Mouse (Mus musculus) bone marrow macrophage, adult 2 months (primary cell): ENCODE measurements around the gene Gpn3.

Source experiments
- CTCF ChIP-seq: IDR thresholded peaks from 2 replicates; pipeline ENCODE4 v1.5.1; 2012; ENCODE audit warnings: low read depth, mild to moderate bottlenecking, low read length, moderate library complexity
- POLR2A ChIP-seq: IDR thresholded peaks from 2 replicates; pipeline ENCODE4 v1.6.1; 2012; ENCODE audit warnings: mild to moderate bottlenecking, low read depth, low read length, borderline replicate concordance

- TF ChIP-seq POLR2A = no peak
- TF ChIP-seq CTCF = no peak
Observed at GRCm38 (mm10) chr5:122414351-122414750, 42.7 kb downstream of the Gpn3 start.
